Mouse (Mus musculus): ENCODE measurements around the gene Exosc7. TPM values are rescaled to one million over a fixed set of nuclear protein-coding genes. Genes with fewer than 3 reads are reported as not detected.

Exosc7 gene
- total RNA-seq, 2 experiments from 2014 or later: 38.4 to 40.1 TPM

DNA sequence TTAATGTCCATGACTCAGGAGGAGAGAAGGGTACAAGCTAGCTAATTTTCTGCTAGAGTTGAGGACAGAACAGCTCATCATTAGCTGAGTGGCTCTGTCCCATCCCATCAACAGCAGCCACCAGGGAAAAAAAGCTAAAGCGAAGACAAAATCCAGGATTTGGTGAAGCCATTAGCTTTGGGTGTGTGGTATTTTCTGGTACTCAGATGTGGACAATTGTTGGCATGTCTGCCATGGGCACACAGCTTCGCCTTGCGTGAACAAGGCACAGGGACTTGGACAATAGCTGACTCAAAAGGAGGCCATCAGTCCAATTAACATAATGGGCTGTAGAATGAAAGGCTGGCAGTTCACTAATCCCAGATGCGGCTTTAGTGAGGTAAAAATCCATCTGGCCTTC lies 61.3 kb downstream of the Exosc7 start:
- intact Hi-C loops (cut with DNase I): no loop called here
- DNase-seq (ENCODE audit: extremely low spot score in 1 of 2, low spot score in 2 of 2): no peak

- intact Hi-C loops (cut with DNase I): no loop called here
- no peak for DNase-seq (ENCODE audit: extremely low spot score in 1 of 2, low spot score in 2 of 2)
These were observed 64.5 kb downstream of the Exosc7 start for GRCm38 (mm10) chr9:123177380-123178048.

DNA sequence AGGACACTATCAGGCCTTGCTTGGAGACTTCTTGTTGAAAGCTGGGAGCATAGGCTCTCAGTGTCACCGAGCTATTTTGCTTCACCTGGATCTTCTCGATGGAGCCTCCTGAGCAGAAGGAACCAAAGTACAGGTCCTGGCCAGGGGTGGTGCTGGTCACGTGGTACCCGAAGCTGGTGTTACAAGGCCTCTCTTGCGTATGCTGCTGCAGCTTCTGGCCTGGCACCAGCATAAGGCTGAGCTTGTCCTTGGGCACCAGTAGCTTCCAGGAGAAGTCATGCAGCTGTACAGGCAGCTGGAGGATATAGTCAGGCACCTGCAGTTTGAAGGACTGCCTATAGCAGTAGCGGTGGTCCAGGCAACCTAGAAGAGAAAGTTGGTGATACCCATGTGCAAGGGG lies 67.0 kb downstream of the Exosc7 start:
- DNase-seq (ENCODE audit: extremely low spot score in 1 of 2, low spot score in 2 of 2): no peak
- intact Hi-C loops (cut with DNase I): no loop called here

DNA sequence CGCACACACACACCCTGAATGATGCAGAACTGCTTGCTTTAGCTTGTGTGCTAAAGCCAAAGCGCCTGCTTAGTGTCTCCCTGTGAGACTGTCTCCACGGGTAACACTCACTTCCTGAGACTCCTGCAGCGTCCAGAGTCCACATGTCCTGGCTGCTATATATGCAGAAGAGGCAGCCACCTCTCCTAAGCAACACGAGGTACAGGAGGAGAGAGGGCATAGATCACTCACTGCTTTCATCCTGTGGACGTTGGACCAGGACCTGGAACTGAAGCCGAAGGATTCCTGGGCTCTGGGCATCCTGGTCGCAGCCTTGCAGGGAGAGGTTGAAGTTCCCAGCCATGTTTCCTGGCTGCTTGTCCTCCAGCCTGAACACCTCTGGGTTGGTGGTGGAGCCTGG lies 70.2 kb downstream of the Exosc7 start:
- DNase-seq (ENCODE audit: extremely low spot score in 1 of 2, low spot score in 2 of 2): no peak
- intact Hi-C loops (cut with DNase I): no loop called here

DNA sequence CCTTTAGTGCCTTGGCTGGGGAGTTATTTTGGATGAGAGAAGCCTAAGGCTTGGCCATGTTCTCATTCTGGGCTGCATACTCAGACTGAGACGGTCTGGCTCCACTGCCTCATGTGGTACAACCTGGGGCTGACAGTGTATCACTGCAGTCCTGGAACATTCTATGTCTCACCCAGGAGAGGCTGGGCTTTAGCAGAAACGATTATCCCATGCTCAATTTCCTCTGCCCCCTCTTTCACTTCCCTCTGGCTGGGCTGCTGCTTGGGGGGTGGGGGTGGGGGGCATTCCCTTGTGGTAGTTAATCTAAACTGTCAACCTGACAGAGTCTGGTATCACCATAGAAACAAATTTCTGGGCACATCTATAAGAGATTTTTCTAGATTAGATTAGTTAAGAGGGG lies 72.5 kb downstream of the Exosc7 start:
- no peak for DNase-seq (ENCODE audit: extremely low spot score in 1 of 2, low spot score in 2 of 2)
- intact Hi-C loops (cut with DNase I): no loop called here

Other genes with a start within 250 kb of the Exosc7 start
- gene Zfp445, start 247.2 kb upstream of the Exosc7 start, total RNA-seq (2021): 100 to 1,000 TPM; 166 to 172 TPM
- 1 to 10 TPM; 4.5 to 5.0 TPM for gene Zkscan7, start 227.5 kb upstream of the Exosc7 start, total RNA-seq (2021)
- gene Zfp105, start 190.1 kb upstream of the Exosc7 start, total RNA-seq (2021): 1 to 10 TPM; 6.9 to 8.0 TPM
- gene 1110059G10Rik, start 162.2 kb upstream of the Exosc7 start, total RNA-seq (2021): 10 to 100 TPM; 19.4 to 21.1 TPM
- gene Kif15, start 162.2 kb upstream of the Exosc7 start, total RNA-seq (2021): 1 to 10 TPM; 3.6 to 4.9 TPM
- gene Tmem42, start 91.9 kb upstream of the Exosc7 start, total RNA-seq (2021): 10 to 100 TPM; 33.7 to 40.9 TPM
- gene Tgm4, start 78.5 kb upstream of the Exosc7 start, total RNA-seq (2021): 1 to 10 TPM in 1 of 2 experiments, under 1 TPM in 1; 0.97 to 1.0 TPM
- 10 to 100 TPM; 77.2 to 79.9 TPM for gene Zdhhc3, start within 50 bp of the Exosc7 start, total RNA-seq (2021)
- 1 to 10 TPM; 5.4 to 6.2 TPM for gene Clec3b, start 37.7 kb downstream of the Exosc7 start, total RNA-seq (2021)
- gene Cdcp1, start 102.8 kb downstream of the Exosc7 start, total RNA-seq (2021): under 1 TPM; 0.13 to 0.16 TPM
- gene Tmem158, start 147.5 kb downstream of the Exosc7 start, total RNA-seq (2021): 10 to 100 TPM; 81.5 to 87.1 TPM

All from left cerebral cortex, postnatal 10 days (tissue).